Mouse (Mus musculus) embryonic facial prominence, embryonic 14.5 days (tissue): ENCODE measurements at regions not wholly inside any gene's neighbourhood (a gene's known extent, or its start where the extent isn't known, plus 50 kb on each side); places are given as distances from the start of the nearest gene placed in this dataset.

Source experiments
- ATAC-seq: fragments of 200-750 bp; cut with Nextera tagmentation; 2 replicates; pipeline ENCODE4 v1.8.0; 2017; ENCODE audit warnings: low read depth, moderate number of reproducible peaks, moderate TSS enrichment
- DNase-seq: peaks from one replicate; pipeline ENCODE4 v3.0.0-alpha.2; 2015; ENCODE audit warnings: low spot score
- H3K27ac ChIP-seq: fragments of 300-500 bp; sonication (generic); replicated peaks from 2 replicates; pipeline ENCODE4 v1.5.1; 2014; ENCODE audit warnings: low read depth, mild to moderate bottlenecking, low read length, moderate library complexity
- H3K27me3 ChIP-seq: fragments of 300-500 bp; sonication (generic); replicated peaks from 2 replicates; pipeline ENCODE4 v1.6.1; 2014; ENCODE audit warnings: low read length; ENCODE audit not compliant: control insufficient read depth, insufficient read depth
- H3K36me3 ChIP-seq: fragments of 300-500 bp; sonication (generic); 2 replicates; pipeline ENCODE4 v1.6.1; 2014; ENCODE audit warnings: low read length, mixed read lengths; ENCODE audit not compliant: control insufficient read depth, insufficient read depth
- H3K4me1 ChIP-seq: fragments of 300-500 bp; sonication (generic); 2 replicates; pipeline ENCODE4 v1.6.1; 2014; ENCODE audit warnings: antibody characterized with exemption, low read length; ENCODE audit not compliant: control insufficient read depth, insufficient read depth
- H3K4me2 ChIP-seq: fragments of 300-500 bp; sonication (generic); 2 replicates; pipeline ENCODE4 v1.6.1; 2014; ENCODE audit warnings: low read depth, mild to moderate bottlenecking, low read length, moderate library complexity, mixed read lengths
- H3K4me3 ChIP-seq: fragments of 300-500 bp; sonication (generic); 2 replicates; pipeline ENCODE4 v1.5.1; 2014; ENCODE audit warnings: low read depth, mild to moderate bottlenecking, low read length
- H3K9ac ChIP-seq: fragments of 300-500 bp; sonication (generic); 2 replicates; pipeline ENCODE4 v1.6.1; 2014; ENCODE audit warnings: low read depth, mild to moderate bottlenecking, low read length, moderate library complexity, mixed read lengths
- H3K9me3 ChIP-seq: fragments of 300-500 bp; sonication (generic); 2 replicates; pipeline ENCODE4 v1.6.1; 2016; ENCODE audit warnings: low read length; ENCODE audit not compliant: control insufficient read depth
- WGBS: fragments of 180-500 bp; shearing (Covaris S2); extraction: QIAGEN DNeasy Blood & Tissue Kit; methylation state at CpG from one replicate; pipeline ENCODE4 v1.1.7; 2014; 5-methylcytosine and 5-hydroxymethylcytosine counted together

GRCm38 (mm10) chr13:40429831-40430230, 68.6 kb upstream of the Ofcc1 start:
- no peak for DNase-seq
- Histone ChIP-seq H3K4me1 (no peaks in the 10 kb centered on the region), H3K4me2 (no peak overlapping the region), H3K27ac (no peak overlapping the region), H3K9ac (no peak overlapping the region), H3K27me3 (no peaks in the 10 kb centered on the region), H3K4me3 (no peak overlapping the region), H3K9me3 (no peaks in the 10 kb centered on the region), H3K36me3 (no peaks in the 10 kb centered on the region)
- no peak for ATAC-seq
- WGBS = 84% methylated on average over 8 of the region's 8 CpGs

- 86% methylated on average over 3 of the region's 3 CpGs for WGBS
- Histone ChIP-seq H3K27me3 (no peaks in the 10 kb centered on the region), H3K4me2 (no peak overlapping the region), H3K27ac (no peak overlapping the region), H3K36me3 (no peaks in the 10 kb centered on the region), H3K4me1 (no peaks in the 10 kb centered on the region), H3K9ac (no peak overlapping the region), H3K9me3 (no peaks in the 10 kb centered on the region), H3K4me3 (no peak overlapping the region)
- DNase-seq = peak; percentile 19
- peak; percentile 37; the same call in 1 of the 2 replicates for ATAC-seq
Measured at GRCm38 (mm10) chr13:40423051-40423450, 61.8 kb upstream of the Ofcc1 start.

- ATAC-seq = no peak
- Histone ChIP-seq H3K36me3 (no peaks in the 10 kb centered on the region), H3K27ac (no peak overlapping the region), H3K4me1 (no peaks in the 10 kb centered on the region), H3K9me3 (no peaks in the 10 kb centered on the region), H3K4me3 (no peak overlapping the region), H3K4me2 (no peak overlapping the region), H3K27me3 (no peaks in the 10 kb centered on the region), H3K9ac (no peak overlapping the region)
- DNase-seq = no peak
- 45% methylated on average over 3 of the region's 3 CpGs for WGBS
Measured at GRCm38 (mm10) chr13:40417856-40418255, 56.6 kb upstream of the Ofcc1 start.

- Histone ChIP-seq H3K4me3 (no peak overlapping the region), H3K4me2 (no peak overlapping the region), H3K27ac (no peak overlapping the region), H3K36me3 (no peaks in the 10 kb centered on the region), H3K27me3 (no peaks in the 10 kb centered on the region), H3K9ac (no peak overlapping the region), H3K9me3 (no peaks in the 10 kb centered on the region), H3K4me1 (no peaks in the 10 kb centered on the region)
- DNase-seq (no peak), ATAC-seq (no peak)
- WGBS = 94% methylated on average over 11 of the region's 11 CpGs
Measured at GRCm38 (mm10) chr13:40413074-40413473, 51.8 kb upstream of the Ofcc1 start.
